Mouse (Mus musculus) cerebellum, postnatal 25 days (tissue): ENCODE data around the gene Mxi1.
A peak's percentile ranks its signal among the peaks of the same experiment; 100 is the strongest.

Experiments
- DNase-seq, 2 experiments: peaks; one replicate each; pipeline ENCODE4 v3.0.0; 2021; ENCODE audit warnings: mixed read lengths in 2 of 2

The Mxi1 gene

DNA sequence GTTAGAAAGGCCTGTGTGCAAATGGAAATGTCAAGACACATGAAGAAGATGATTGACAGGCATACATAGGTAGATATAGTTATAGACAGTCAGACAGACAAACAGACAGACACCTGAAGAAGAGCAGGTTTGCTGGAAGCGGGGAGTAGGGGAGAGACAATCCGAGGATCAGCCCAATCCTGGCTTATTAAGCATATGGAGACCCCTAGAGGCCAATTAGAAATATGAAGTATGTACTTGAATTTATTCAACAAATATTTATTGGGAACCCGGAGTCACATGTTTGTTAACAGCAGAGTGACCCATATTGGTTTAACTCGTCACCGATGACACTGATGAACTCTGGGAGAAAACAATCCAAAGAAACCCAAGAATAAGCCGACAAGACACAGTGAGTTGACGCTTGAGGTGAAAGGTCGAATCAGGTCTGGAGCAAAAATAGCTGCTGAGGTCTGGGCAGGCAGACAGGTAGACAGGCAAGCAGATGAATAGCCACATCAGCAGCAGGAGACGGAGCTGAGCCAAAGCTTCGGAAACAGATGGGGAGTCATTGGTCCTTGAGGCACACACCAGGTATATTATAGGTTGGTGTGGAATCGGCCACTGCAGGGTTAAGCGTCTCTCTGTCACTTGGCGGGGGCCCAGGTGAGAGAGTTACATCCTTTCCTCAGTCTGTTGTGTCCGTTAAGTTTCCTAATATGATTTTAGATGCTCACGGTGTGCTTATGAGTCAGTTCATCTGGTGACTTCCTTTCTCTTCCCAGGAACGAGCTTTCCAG, 90.2 kb downstream of the Mxi1 start:
- DNase-seq: peak in 1 of 2 experiments; percentile 57

DNA sequence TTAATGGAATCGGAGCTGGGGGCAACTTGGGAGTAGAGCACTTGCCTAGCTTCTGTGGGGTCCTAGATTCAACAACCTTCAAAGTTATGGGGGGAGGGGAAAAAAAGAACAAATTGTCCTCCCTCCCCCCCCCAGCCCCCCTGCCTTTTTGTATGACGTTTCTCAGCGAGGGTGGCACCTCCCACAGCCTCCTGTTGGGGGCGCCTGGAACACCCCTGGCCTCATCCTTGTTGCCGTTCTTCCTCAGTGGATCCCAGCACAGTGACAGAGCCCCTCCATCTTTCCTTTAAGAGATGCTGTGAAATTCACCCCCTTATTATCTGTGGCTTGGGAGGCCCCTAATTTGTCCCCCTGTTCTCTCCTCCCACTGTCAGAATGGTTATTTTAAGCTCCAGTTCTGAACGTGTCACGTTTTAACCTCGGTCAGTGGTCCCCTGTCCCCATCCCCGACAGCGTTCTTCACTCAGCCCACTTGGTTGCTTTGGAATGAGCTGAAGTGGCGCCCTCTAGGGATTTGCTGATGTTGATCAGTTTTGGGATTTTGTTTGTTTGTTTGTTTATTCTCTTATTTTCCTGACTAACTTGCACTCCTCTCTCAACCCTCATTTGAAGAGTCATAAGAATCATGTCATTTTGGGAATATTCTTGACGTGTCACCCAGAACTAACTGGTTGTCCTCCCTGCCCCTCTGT, 92.6 kb downstream of the Mxi1 start:
- peak in 1 of 2 experiments; percentile 54 for DNase-seq

DNA sequence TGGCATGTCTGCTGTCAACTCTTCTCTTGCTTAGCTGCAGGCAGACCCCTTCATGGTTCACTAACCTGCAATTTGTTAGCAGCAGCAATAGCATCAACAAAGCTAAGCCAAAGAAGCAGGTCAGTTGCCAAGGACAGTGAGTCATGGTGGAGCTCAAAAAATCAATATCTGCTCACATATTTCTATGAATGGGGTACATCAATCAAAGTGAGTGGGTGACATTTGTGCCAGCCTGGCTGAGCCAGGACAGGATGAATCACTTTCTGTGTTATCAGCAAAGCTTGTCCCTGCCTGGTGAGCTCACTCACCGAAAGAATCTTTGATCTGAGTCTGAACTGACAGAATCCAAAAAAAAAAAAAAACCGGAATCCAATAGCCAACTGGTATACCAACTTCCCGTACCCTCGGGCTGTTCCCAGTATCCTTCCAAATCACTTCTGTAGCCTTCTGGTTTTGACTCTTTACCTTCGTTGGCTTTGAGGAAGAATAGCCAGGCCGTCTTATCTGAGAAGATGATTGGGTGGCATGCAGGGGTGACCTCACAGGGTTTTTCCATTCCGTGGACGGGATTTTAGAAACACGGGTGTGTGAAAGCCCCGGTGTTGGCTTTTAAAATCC, 94.0 kb downstream of the Mxi1 start:
- peak; percentile 68 to 71 for DNase-seq

DNA sequence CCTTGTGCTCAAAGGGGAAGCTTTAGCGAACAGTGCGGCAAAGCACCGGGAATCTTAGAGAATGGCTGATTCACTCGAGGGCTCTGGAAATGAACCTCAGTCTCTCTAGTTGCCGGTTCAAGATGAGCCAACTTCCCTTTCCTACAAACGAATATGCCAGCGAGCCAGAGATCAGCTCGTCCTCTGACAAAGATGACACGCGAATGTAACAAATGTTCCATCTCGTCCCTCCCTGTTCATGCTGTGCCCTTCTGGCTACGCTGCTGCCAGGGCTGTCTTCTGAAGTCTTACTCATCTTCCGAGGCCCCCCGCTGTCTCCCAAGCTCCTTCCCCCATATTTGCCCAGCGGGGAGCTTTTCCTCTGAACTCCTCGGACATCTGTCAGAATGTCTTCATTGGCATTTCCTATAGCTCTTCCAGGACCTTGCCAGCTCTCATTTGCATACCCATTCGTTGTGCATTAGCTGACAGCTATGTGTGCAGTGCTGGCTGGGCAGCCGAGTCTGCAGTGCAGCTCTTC, 94.6 kb downstream of the Mxi1 start:
- peak; percentile 92 to 95 for DNase-seq

DNA sequence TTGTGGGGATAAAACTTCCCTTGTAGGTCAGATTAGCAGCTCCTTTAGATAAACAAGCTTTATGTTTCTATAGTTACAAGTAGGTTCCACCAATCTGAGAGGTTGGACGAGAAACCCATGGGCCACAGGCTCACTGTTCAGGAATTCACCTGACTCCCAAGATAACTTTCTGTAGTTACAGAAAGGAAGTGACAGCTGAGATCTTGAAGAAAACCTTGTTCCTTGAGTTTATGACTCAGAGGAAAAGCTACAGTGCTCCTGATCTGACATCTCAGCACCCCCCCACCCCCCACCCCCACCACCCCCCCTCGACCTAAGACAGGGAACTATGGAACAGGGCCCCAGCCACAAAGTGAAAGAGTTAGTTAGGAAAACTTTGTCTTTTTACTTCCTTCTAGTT, 95.5 kb downstream of the Mxi1 start:
- no peak for DNase-seq

DNA sequence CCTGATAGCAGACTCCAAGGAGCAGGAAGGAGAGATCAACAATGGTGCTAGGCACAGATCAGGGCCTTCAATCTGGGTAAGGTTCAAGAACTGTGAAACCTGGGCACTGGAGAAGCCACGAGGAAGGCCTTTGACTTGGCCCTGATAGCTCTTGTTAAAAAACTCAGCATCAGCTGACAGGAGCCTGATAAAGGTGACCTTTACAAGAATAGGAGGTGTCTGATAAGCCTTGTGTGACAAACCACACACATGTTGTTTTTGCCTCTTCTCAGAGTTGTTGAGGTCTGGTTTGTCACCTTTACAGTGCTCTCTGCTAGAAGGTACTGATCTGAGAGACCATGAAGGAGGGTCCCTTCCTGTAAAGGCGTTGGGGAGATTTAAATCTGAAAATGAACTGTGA, 97.0 kb downstream of the Mxi1 start:
- no peak for DNase-seq

DNA sequence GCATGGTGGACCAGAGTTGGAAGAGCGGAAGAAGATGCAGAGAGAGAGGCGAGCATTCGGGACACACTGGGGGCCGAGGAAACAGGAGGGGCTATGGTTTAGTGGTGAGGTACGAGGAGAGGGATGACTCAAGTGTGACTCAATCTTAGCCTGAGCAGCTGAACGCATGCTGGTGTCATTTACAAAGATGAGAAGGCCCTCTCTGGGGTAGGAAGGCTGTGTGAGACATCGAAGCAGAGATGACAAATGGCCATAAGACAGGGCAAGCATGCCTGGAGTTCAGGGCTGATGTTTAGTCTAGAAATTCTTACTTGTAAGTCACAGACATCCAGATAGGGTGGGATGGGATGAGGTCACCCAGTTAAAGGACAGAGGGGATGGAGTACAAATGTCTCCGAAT, 98.1 kb downstream of the Mxi1 start:
- DNase-seq: no peak

DNA sequence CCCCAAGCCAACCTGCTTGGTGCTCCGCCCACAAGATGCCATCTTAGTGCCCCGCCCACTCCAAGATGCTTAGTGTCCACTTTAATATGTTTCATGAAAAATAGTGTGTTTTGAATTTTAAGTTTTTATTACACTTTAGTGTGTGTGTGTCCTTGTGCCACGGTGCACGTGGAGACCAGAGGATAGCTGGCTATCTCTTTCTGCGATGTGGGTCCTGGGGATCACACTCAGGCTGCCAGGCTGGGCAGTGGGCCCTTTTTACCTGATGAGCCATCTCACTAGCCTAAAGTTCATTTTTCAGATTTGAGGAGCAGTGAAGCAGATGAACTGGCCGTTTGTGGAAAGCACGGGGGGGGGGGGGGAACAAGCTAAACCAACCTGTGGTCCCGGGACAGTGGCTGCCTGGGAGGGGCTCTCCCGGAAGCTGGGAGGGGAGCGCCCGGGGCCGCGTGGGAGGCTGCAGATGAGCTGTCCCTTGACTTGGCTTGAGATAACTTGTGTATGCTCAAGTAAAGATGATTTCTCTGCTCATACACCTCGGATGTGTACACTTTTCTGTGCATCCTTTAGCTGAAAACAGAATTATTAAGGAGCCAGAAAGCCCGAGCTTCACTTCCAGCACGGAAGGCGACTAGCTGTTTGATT, 99.5 kb downstream of the Mxi1 start:
- DNase-seq: no peak

DNA sequence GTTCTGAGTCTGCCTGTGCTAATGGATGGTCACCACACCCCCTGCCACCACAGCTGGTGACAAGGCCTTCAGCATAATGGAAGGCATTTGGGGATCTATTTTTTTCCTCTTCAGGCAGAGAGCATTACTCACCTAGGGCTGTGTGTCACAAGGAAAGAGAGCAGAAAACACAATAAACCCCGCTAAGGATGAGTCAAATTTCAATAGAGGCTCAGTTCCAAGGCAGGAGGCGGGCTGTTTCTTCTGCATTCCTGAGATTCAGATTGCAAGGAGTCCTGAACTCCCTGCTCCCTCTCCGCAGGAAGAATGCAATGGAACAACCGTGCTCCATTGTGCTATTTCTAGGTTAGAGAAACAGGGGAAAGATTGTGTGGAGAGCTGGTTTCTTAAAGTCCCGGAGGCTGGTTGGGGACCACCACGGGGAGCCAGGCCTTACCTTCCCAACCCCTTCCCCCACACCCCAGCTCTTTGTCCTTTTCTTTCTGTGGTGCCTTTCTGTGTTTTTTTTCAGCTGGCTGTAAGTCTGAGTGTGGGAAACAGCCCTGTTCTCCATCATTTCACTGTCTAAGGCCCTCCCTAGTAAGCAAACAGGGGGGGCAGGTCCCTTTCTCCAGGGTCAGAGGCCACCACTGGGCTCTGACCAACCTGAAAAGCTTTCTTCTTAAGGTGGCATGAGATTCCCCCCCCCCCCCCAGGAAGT, 102.0 kb downstream of the Mxi1 start:
- DNase-seq: no peak

DNA sequence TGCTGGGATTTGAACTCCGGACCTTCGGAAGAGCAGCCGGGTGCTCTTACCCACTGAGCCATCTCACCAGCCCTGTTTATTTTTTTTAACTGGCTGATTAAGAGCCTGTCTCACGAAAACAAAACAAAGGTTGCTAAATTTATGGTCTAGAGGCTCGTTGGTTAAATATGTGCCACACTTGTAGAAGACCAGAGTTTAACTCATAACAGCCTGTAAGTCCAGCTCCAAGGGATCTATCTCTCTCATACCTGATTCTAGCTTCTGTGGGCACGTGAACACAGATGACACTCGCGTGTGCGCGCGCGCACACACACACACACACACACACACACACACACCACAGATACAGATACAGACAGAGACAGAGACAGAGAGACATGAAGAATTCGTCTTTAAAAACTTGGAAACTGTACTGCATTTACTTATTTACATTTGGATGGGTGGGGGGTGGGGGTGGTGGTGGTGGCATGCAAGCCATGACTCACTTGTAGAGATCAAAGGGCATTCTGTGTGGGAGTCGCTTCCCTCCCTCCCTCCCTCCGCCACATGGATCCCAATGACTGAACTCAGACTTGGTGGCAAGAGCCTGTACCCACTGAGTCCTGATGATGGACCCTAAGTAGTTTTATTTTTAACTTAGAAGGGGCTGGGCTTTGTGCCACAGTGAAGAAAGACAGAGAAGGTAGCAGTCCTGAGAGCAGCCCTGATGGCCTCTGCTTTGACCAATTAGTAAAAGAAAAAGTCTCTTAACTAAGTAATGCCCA, 103.5 kb downstream of the Mxi1 start:
- no peak for DNase-seq

DNA sequence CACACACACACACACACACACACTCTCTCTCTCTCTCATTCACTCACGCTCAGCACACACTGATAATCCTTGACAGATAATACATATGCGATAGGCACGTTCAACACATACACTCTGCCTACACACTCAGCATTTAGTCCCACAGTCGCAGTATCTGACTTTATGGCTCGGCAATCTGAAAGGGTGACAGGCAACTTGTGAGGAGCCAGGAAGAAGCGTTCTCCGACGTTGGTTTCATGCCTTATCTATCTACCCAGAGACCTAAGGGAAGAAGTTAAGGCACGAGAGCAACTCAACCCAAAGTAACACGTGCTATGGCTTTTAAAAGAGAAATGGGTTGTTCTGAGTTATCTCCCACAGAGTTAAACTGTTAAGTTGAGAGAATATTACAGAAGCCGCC, 104.3 kb downstream of the Mxi1 start:
- no peak for DNase-seq

DNA sequence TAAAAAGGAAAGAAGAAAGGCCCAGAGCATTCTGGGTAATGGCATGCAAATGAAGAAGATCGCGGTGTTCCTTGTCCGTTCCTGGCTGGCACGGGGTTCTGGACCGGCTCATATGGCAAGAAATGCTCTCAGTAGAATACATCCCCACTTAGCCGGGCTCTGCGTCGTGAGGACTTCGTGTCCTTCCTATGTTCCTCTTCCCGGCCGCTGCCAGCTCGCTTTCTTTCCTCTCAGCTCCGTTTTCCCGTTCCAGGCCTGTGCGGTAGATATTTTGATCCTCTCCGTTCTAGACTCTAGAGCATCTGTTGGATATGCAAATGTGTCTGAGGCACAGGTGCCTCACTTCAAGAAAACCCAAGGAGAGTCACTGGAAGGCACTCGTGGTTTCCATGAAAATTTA, 104.9 kb downstream of the Mxi1 start:
- DNase-seq: no peak

DNA sequence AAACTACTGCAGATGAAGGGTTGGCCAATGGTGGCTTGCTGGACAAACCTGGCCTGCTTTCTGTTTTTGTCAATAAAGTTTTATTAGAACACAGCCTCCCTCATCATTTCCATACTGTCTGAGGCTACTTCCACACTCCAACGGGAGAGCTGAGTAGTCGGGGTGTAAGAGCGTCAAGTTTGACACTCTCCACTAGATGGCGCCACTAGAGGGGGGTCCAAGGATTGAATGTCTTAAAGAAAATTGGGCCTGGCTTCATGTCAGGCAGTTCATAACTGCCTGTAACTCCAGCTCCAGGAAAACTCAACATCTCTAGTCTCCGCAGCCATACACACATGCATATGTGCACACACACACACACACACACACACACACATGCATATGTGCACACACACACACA, 109.5 kb downstream of the Mxi1 start:
- peak; percentile 29 to 70 for DNase-seq

DNA sequence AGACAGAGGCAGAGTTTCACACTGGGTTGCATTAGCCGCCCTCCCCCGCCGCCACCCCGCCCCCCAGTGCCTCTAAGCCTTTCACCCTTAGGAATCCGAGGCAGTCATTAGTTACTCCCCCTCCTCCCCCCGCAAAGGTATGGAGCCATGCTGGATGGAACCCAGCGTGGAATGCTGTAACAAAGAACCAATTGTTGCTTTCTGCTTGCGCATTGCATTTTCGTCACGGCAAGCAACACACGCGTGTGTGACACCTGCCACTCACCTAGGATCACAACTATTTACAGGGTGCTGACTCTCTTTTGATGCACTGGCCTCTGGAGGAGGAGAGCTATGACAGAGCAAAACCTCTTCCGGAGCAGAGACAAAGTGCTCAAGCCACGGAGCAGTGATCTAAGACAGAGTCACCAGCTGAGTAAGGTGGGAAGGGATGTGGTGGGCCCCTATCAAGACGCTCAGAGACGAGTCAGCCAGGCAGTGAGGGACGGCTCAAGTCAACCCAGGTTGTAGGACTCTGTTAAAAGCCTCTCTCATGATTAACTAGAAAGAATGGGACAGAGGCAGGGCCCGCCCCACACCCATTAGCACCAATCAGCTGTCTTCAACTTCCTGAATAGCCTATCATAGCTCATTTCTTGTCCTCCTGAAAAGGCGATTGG, 110.7 kb downstream of the Mxi1 start:
- DNase-seq: peak; percentile 78 to 83

DNA sequence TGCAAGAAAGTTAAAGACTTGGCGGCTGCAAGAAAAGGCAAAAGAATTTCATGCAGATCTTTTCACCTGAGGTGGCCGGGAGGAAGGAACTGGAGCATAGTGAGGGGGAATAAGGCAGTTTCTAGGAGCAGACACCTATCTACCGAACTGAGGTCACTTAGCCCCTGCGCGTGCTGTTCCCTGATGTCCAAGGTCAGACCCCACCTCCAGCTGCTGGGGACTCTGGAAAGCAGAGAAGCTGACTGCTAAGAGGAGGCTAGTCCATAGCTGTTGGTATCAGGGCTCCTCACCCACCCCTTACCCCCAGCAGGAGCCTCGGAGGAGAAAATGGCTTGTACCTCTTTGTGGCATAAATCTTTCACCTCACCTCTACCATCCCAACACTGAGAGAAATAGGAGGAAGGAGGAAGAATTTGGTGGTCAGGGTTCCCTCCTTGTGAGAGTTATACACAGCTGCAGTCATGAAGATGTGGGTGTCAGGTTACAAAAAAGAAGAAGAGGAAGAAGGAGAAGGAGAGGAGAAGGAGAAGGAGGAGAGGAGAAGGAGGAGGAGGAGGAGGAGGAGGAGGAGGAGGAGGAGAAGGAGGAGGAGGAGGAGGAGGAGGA, 111.4 kb downstream of the Mxi1 start:
- no peak for DNase-seq

DNA sequence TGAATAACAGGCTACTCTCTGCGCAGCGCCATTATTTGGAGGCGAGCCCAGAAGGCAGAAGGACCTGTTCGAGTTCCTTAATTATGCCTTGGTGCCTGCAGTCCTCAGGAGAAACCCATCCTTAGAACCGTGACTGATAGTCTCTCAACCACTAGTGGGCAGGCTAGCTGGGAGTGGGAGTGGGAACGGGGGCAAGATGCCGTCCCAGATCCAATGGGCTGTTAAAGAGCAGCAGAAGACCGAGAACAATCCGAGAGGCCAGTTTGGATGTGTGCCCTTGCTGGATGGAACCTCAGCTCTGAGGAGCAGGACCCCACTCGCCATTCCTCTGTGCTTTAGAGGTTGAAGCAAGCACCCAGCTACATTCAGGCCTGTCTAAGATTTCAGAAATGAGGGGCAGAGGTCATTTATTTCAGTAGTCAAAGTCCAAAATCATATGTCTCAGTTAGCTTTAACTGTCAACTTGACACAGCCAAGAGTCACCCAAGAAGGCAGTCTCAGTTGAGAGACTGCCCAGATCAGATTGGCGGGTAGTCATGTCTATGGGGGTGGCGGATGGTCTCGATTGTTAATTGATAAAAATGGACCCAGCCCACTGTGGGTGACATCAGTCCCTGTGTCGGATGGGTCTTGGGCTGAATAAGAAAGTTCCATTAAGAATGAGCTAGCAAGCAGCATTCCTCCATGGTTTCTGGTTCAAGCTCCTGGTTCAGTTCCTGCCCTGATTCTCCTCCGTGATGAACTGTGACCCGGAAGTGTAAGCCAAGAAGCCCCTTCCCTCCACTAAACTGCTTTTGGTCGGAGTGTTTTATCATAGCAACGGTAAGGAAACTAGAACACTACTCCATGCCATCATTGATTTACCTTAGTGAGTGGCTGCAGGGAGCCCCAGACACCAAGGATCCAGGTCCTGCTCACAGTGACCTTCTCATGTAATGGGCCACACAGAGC, 112.3 kb downstream of the Mxi1 start:
- DNase-seq: peak in 1 of 2 experiments; percentile 53

DNA sequence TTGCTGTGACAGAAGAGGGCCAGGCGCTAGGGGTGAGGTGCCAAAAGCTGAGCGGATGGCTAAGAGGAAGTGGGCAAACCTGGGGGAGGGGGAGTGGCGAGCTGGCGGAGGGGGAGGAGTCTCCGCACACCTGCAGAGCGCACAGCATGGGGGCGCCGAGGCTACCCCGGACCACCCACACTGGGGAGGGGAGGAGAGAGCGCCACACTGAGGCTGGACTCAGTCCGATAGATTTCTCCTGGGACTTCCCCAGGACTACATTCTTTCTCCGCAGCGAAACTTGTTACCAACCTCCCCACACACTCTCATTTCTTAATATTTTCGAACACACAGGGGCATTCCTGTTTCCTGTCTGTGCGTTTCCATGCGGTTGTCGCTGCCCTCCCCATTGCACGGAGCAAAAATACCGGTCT, 113.0 kb downstream of the Mxi1 start:
- peak in 1 of 2 experiments; percentile 18 for DNase-seq

DNA sequence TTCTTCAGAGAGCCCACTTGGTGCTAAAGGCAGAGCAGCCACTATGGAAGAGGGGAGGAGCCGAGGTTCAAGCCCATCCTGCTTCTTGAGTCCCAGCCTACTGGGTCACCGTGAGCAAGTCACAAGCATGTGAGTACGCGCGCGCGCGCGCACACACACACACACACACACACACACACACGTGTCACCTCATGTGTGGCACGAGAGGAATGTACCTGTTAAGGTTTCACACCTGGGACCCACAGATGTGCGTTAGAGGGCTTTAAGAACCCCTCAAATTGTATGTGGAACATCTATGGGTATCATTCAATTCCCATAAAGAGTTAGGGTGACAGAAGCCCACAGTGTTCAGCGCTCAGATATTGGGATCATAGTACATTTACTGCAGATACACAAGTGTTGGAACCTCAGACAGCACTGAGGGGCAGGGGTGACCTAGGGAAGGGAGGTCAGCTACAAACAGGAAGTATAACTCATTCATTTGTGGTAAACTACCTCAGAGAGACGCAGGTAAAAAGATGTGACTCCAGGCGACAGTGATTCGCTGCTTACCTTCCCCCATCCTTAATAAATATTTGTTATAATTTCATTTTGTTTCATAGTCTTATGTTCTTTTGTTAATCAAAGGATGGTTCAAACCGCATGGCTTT, 113.6 kb downstream of the Mxi1 start:
- DNase-seq: no peak

DNA sequence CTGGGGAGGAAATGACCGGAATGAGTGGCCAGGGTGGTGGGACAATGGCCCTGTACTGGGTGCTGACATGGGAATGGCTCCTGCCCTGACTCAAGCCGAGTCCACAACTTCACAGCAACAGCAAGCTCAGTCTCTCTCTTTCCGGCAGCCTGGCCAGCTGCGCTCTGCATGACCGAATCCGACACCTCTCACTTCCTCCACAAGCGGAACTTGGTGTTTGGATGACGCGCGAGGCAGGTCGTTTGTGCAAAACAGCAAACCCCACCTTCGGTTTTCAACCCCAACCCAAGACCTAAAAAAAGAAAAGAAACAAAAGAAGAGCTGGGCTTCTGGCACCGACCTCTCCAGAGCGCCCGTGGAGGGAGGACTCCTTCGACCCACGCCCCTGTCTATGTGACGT, 114.3 kb downstream of the Mxi1 start:
- no peak for DNase-seq
